Mouse (Mus musculus) embryonic facial prominence, embryonic 15.5 days (tissue): Measurements from ENCODE around the gene Atp6ap1. TPM values are rescaled to one million over a fixed set of nuclear protein-coding genes. Genes with fewer than 3 reads are reported as not detected.

ENCODE experiments used
- microRNA-seq: library from miRNA; unstranded; fragments of <30 nt; microRNA quantifications from one replicate; pipeline ENCODE4, GENCODE M21; 2016; ENCODE audit warnings: borderline number of aligned reads
- polyA plus RNA-seq: library from polyadenylated mRNA; unstranded; fragments of >200 nt; fragmentation: Nextera tagmentation; extraction: Ambion mirVana; gene quantifications from 2 replicates; pipeline ENCODE4 v1.2.1, GENCODE M21; 2015

Gene Atp6ap1
- polyA plus RNA-seq, 1 experiment from 2014 or later = 160 TPM

Small RNA genes lying within 50 kb of the gene (microRNA-seq; reads per million reads assigned to microRNA genes)
- gene Mir7091 = not detected
- not detected for gene Mir7092

Other genes with a start within 250 kb of the Atp6ap1 start
- gene Opn1mw, start 169.6 kb upstream of the Atp6ap1 start, polyA plus RNA-seq = not detected in 2 replicates
- gene Mecp2, start 161.7 kb upstream of the Atp6ap1 start, polyA plus RNA-seq = 11.9 and 12.1 TPM in 2 replicates
- not detected in 2 replicates for gene Tex28, start 129.3 kb upstream of the Atp6ap1 start, polyA plus RNA-seq
- gene Tktl1, start 119.8 kb upstream of the Atp6ap1 start, polyA plus RNA-seq = not detected in 2 replicates
- gene Flna, start 47.3 kb upstream of the Atp6ap1 start, polyA plus RNA-seq = 226 and 234 TPM in 2 replicates
- 26.5 and 28.8 TPM in 2 replicates for gene Emd, start 42.4 kb upstream of the Atp6ap1 start, polyA plus RNA-seq
- gene Rpl10, start 26.3 kb upstream of the Atp6ap1 start, polyA plus RNA-seq = 678 and 798 TPM in 2 replicates
- 98.0 and 103 TPM in 2 replicates for gene Taz, start 15.2 kb upstream of the Atp6ap1 start, polyA plus RNA-seq
- 16.8 and 20.1 TPM in 2 replicates for gene Dnase1l1, start 14.8 kb upstream of the Atp6ap1 start, polyA plus RNA-seq
- 223 and 260 TPM in 2 replicates for gene Gdi1, start 7.9 kb downstream of the Atp6ap1 start, polyA plus RNA-seq
- 66.6 and 68.3 TPM in 2 replicates for gene Fam50a, start 15.9 kb downstream of the Atp6ap1 start, polyA plus RNA-seq
- 20.2 and 21.5 TPM in 2 replicates for gene Plxna3, start 32.0 kb downstream of the Atp6ap1 start, polyA plus RNA-seq
- 96.2 and 101 TPM in 2 replicates for gene Lage3, start 56.5 kb downstream of the Atp6ap1 start, polyA plus RNA-seq
- gene Ubl4a, start 76.1 kb downstream of the Atp6ap1 start, polyA plus RNA-seq = 76.4 and 78.5 TPM in 2 replicates
- 20.9 and 23.4 TPM in 2 replicates for gene Slc10a3, start 76.3 kb downstream of the Atp6ap1 start, polyA plus RNA-seq
- gene Fam3a, start 96.2 kb downstream of the Atp6ap1 start, polyA plus RNA-seq = 47.4 and 48.2 TPM in 2 replicates
- 20.3 and 21.4 TPM in 2 replicates for gene Ikbkg, start 96.2 kb downstream of the Atp6ap1 start, polyA plus RNA-seq
- gene G6pdx, start 132.1 kb downstream of the Atp6ap1 start, polyA plus RNA-seq = 54.1 and 65.4 TPM in 2 replicates
- gene Gm6880, start 184.3 kb downstream of the Atp6ap1 start, polyA plus RNA-seq = 0.84 TPM in 1 of 2 replicates, not detected in the other